Mouse (Mus musculus) bone marrow macrophage, adult 2 months (primary cell): ENCODE measurements at regions not wholly inside any gene's neighbourhood (a gene's known extent, or its start where the extent isn't known, plus 50 kb on each side); places are given as distances from the start of the nearest gene placed in this dataset.
A peak's percentile ranks its signal among the peaks of the same experiment; 100 is the strongest.

Source experiments
- H3K27ac ChIP-seq: 2 replicates; pipeline ENCODE4 v1.5.1; 2012; ENCODE audit warnings: low read depth, low read length; ENCODE audit not compliant: insufficient read depth
- H3K4me1 ChIP-seq: 2 replicates; pipeline ENCODE4 v1.6.1; 2012; ENCODE audit warnings: low read length; ENCODE audit not compliant: control insufficient read depth, insufficient read depth
- H3K4me3 ChIP-seq: 2 replicates; pipeline ENCODE4 v1.5.1; 2012; ENCODE audit warnings: mild to moderate bottlenecking, low read length, moderate library complexity; ENCODE audit not compliant: insufficient read depth
- CTCF ChIP-seq: IDR thresholded peaks from 2 replicates; pipeline ENCODE4 v1.5.1; 2012; ENCODE audit warnings: low read depth, mild to moderate bottlenecking, low read length, moderate library complexity
- POLR2A ChIP-seq: IDR thresholded peaks from 2 replicates; pipeline ENCODE4 v1.6.1; 2012; ENCODE audit warnings: mild to moderate bottlenecking, low read depth, low read length, borderline replicate concordance

- H3K27ac ChIP-seq: no peak overlapping the region
- no peak overlapping the region for H3K4me3 ChIP-seq
- TF ChIP-seq POLR2A: no peak
- TF ChIP-seq CTCF: no peak
- peaks cover 5% of the 10 kb centered on the region; the same call in 1 of the 2 replicates for H3K4me1 ChIP-seq
These were observed 93.6 kb upstream of the Klf7 start for GRCm38 (mm10) chr1:64215646-64216045.

- Histone ChIP-seq H3K4me3 (no peak overlapping the region), H3K4me1 (peaks cover 5% of the 10 kb centered on the region), H3K27ac (no peak overlapping the region)
- TF ChIP-seq CTCF (no peak), POLR2A (no peak)
These were observed 87.0 kb upstream of the Klf7 start for GRCm38 (mm10) chr1:64209131-64209530.

- TF ChIP-seq CTCF: no peak
- no peak for TF ChIP-seq POLR2A
- H3K4me3 ChIP-seq: no peak overlapping the region
- peaks cover 43% of the 10 kb centered on the region for H3K4me1 ChIP-seq
- no peak overlapping the region for H3K27ac ChIP-seq
These were observed 78.4 kb upstream of the Klf7 start for GRCm38 (mm10) chr1:64200387-64201023.

GRCm38 (mm10) chr1:64198781-64199180 is 76.7 kb upstream of the Klf7 start:
- peak overlapping the region; percentile 36 for H3K4me3 ChIP-seq
- TF ChIP-seq POLR2A: no peak
- TF ChIP-seq CTCF: no peak
- peak overlapping the region; percentile 8; the same call in 1 of the 2 replicates for H3K27ac ChIP-seq
- peaks cover 58% of the 10 kb centered on the region for H3K4me1 ChIP-seq

- TF ChIP-seq CTCF: no peak
- no peak for TF ChIP-seq POLR2A
- Histone ChIP-seq H3K4me3 (peak overlapping the region; percentile 36), H3K4me1 (peaks cover 62% of the 10 kb centered on the region), H3K27ac (0 out of 2 replicates have a peak overlapping the region, but pooled peaks have one; percentile 8)
These were observed 76.2 kb upstream of the Klf7 start for GRCm38 (mm10) chr1:64198322-64198721.

- H3K4me1 ChIP-seq: peaks cover 84% of the 10 kb centered on the region
- H3K4me3 ChIP-seq: no peak overlapping the region
- TF ChIP-seq POLR2A (no peak), CTCF (no peak)
- no peak overlapping the region for H3K27ac ChIP-seq
These were observed 73.9 kb upstream of the Klf7 start for GRCm38 (mm10) chr1:64195970-64196491.

GRCm38 (mm10) chr1:64195294-64195693 is 73.2 kb upstream of the Klf7 start:
- peaks cover 85% of the 10 kb centered on the region for H3K4me1 ChIP-seq
- TF ChIP-seq CTCF (no peak), POLR2A (no peak)
- H3K27ac ChIP-seq: no peak overlapping the region
- no peak overlapping the region for H3K4me3 ChIP-seq

- H3K4me1 ChIP-seq: peaks cover 73% of the 10 kb centered on the region
These were observed 71.2 kb upstream of the Klf7 start for GRCm38 (mm10) chr1:64193150-64193838.

GRCm38 (mm10) chr1:64192736-64193135 is 70.7 kb upstream of the Klf7 start:
- no peak for TF ChIP-seq POLR2A
- TF ChIP-seq CTCF: no peak
- Histone ChIP-seq H3K27ac (peak overlapping the region; percentile 79), H3K4me1 (peaks cover 69% of the 10 kb centered on the region), H3K4me3 (no peak overlapping the region)

More at GRCm38 (mm10) chr1:64193150-64193838, 71.2 kb upstream of the Klf7 start:
- Histone ChIP-seq H3K27ac (peak overlapping the region; percentile 79), H3K4me3 (no peak overlapping the region)
- TF ChIP-seq POLR2A (no peak), CTCF (no peak)

- Histone ChIP-seq H3K4me1 (peaks cover 60% of the 10 kb centered on the region), H3K27ac (peak overlapping the region; percentile 79), H3K4me3 (no peak overlapping the region)
These were observed 69.4 kb upstream of the Klf7 start for GRCm38 (mm10) chr1:64191242-64192220.

More at GRCm38 (mm10) chr1:64191242-64192220, 69.4 kb upstream of the Klf7 start:
- no peak for TF ChIP-seq POLR2A
- TF ChIP-seq CTCF: no peak
